Mouse (Mus musculus) myocyte (in vitro differentiated cells): Measurements from ENCODE around the gene Adam12.

Source experiments
- POLR2A ChIP-seq: IDR thresholded peaks from one replicate; pipeline ENCODE4 v1.6.1; 2011; ENCODE audit warnings: low read depth, mild to moderate bottlenecking, control low read depth, moderate library complexity; ENCODE audit not compliant: insufficient read length
- TCF12 ChIP-seq: IDR thresholded peaks from one replicate; pipeline ENCODE4 v1.6.1; 2011; ENCODE audit warnings: mild to moderate bottlenecking, control low read depth; ENCODE audit not compliant: poor library complexity, insufficient read depth, severe bottlenecking

- TF ChIP-seq POLR2A, result no peak
- no peak for TF ChIP-seq TCF12
These were observed 56.7 kb downstream of the Adam12 start for GRCm38 (mm10) chr7:134175201-134175600.
